Mouse (Mus musculus) CD8-positive naive resting alpha-beta T cell, adult 57 days (primary cell): Measurements from ENCODE around the gene Slc4a1ap. TPM values are rescaled to one million over a fixed set of nuclear protein-coding genes. Genes with fewer than 3 reads are reported as not detected.

Source experiments
- total RNA-seq: library from RNA; stranded (reverse); gene quantifications from one replicate; pipeline ENCODE4 v1.2.4, GENCODE M21; 2023

Slc4a1ap gene
- 70.5 TPM for total RNA-seq

GRCm38 (mm10) chr5:31526354-31527116, at the start of gene Slc4a1ap:
TSS of gene Slc4a1ap (plus strand) at chr5:31526995.

GRCm38 (mm10) chr5:31485440-31485839, 41.4 kb upstream of the Slc4a1ap start, which contains the start of gene 4930548H24Rik:
TSS of gene 4930548H24Rik (plus strand) at chr5:31485740.

GRCm38 (mm10) chr5:31494513-31495297, 32.1 kb upstream of the Slc4a1ap start, which contains the start of gene Gpn1:
TSS of gene Gpn1 (plus strand) at chr5:31494741.

GRCm38 (mm10) chr5:31527707-31528106, 912 bp downstream of the Slc4a1ap start, which contains the start of gene Supt7l:
TSS of gene Supt7l (minus strand) at chr5:31527807.

DNA sequence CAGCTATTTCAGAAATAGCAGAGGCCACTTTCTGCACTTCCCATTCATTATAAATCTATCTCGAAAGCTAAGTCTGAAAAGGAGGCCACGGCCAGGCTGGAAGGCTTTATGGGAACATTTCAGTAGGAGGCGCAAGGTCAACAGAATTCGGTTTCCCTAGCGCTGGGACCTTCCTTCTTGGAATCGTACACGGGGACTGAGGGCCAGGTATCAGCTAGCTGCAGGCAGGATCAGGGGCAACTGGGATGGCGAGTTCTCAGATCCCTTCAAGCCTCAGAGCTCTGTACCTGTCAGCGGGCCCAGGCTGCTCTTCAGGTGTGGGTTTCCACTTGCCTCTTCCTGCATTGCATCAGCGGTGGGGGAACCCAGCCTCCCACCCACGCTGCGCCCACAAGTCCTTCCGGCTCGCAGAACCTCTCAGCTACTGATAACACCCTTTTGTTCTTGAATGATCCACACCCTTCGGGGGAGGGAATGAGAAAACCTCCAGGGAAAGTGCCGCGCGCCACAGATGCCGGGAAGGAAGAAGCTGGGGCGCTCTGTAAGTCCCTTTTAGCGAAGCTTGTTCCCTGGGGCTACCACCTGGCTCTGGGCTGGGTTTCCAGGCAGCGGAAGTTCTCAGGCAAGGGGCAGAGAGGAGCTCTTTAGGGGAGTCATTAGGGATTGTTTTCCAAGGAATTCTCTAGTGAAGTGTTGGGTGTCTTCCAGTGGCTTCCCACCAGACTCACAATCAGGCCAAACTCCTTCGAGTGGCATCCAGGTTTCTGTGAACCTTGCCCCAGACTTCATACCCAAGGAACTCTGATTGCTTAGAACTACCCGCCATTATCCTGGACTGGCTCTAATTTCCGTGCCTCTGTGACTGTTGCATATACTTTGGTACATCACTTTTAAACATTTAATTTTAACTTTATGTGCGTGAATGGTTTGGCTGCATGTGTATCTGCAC, 70.0 kb downstream of the Slc4a1ap start, which contains the start of gene Mrpl33:
Gene Mrpl33, plus strand, starts transcription at position 455 of the 949 bp plus-strand sequence.

Other genes starting within 250 kb of the Slc4a1ap start
- 16.6 TPM for gene Ift172, start 235.9 kb upstream of the Slc4a1ap start, total RNA-seq
- gene Fndc4, start 230.9 kb upstream of the Slc4a1ap start, total RNA-seq = 1.3 TPM
- gene Gckr, start 229.6 kb upstream of the Slc4a1ap start, total RNA-seq = not detected
- 37.4 TPM for gene Zfp512, start 74.6 kb upstream of the Slc4a1ap start, total RNA-seq
- gene 4930548H24Rik, start 41.3 kb upstream of the Slc4a1ap start, total RNA-seq = 0.92 TPM
- gene Gpn1, start 32.3 kb upstream of the Slc4a1ap start, total RNA-seq = 51.4 TPM
- gene Supt7l, start 812 bp downstream of the Slc4a1ap start, total RNA-seq = 25.7 TPM
- 105 TPM for gene Mrpl33, start 69.9 kb downstream of the Slc4a1ap start, total RNA-seq
- gene Rbks, start 170.6 kb downstream of the Slc4a1ap start, total RNA-seq = 9.8 TPM
- gene Babam2, start 170.7 kb downstream of the Slc4a1ap start, total RNA-seq = 43.4 TPM